ENCODE assay signal across 8 mouse cellular contexts in the genomic region with DNA sequence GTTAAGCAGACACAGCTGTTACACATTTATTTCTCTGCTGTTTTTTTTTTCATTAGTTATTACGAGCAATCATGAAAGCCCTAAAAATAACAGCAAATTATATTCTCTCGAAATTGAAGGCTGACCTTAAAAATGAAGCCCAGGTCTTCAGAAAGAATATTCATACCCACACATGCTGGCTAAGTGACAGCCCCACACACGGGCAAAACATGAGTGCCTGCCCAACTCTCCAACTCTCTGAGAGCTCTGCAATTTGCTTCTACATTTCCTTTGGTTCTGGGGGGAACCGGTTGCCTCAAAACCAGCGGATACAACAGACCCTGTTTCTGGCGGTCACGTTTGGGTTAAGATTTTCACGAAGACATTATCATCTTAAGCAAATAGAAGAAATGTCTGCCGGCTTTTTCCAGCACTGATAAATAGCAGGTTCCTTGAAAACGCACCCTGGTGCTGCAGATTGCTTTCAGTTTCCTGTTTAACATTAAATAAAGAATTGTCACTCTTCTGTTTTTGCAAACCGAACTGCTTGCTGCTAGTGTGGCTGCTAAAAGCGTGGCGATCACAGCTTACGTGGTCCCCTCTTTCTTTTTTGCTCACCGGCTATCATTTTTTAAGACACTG.
DNase-seq lines count a peak whose midpoint lies in the region; ATAC-seq and TF ChIP-seq lines count a peak whose summit lies in the region.

No protein-coding gene starts in this region.

- H3K4me1 ChIP-seq in embryonic facial prominence, embryonic 11.5 days (ENCODE audit: control insufficient read depth, insufficient read depth, low read length) = no peaks in the 10 kb centered on the region
- H3K4me1 ChIP-seq in embryonic facial prominence, embryonic 10.5 days = peaks cover 10% of the 10 kb centered on the region
- H3K4me1 ChIP-seq in spleen, adult 2 months (ENCODE audit: control insufficient read depth, insufficient read depth, insufficient read length) = peaks cover 5% of the 10 kb centered on the region; the same call in 1 of the 2 replicates
- peaks cover 16% of the 10 kb centered on the region; the same call in 1 of the 2 replicates for H3K4me1 ChIP-seq in limb, embryonic 15.5 days
- H3K4me1 ChIP-seq in midbrain, embryonic 10.5 days = peaks cover 10% of the 10 kb centered on the region; the same call in 1 of the 2 replicates

- H3K4me3 ChIP-seq in embryonic facial prominence, embryonic 11.5 days (ENCODE audit: low read depth, low read length) = no peak overlapping the region
- H3K4me3 ChIP-seq in embryonic facial prominence, embryonic 10.5 days = no peak overlapping the region
- H3K4me3 ChIP-seq in spleen, adult 2 months (ENCODE audit: extremely low read depth, insufficient read depth, insufficient read length) = peak overlapping the region; percentile 48
- H3K4me3 ChIP-seq in limb, embryonic 15.5 days = 0 out of 2 replicates have a peak overlapping the region, but pooled peaks have one; percentile 1
- no peak overlapping the region for H3K4me3 ChIP-seq in midbrain, embryonic 10.5 days

- TF ChIP-seq CTCF in spleen, adult 2 months (IDR thresholded peaks at IDR 0.05; ENCODE audit: extremely low read depth, insufficient read depth, insufficient read length, insufficient replicate concordance) = no peak

- no peaks in the 10 kb centered on the region for H3K9me3 ChIP-seq in embryonic facial prominence, embryonic 11.5 days (replicated peaks; ENCODE audit: control insufficient read depth, low read length)
- H3K9me3 ChIP-seq in embryonic facial prominence, embryonic 10.5 days = no peaks in the 10 kb centered on the region
- no peaks in the 10 kb centered on the region for H3K9me3 ChIP-seq in limb, embryonic 15.5 days
- no peaks in the 10 kb centered on the region for H3K9me3 ChIP-seq in midbrain, embryonic 10.5 days (replicated peaks)

- TF ChIP-seq POLR2A in spleen, adult 2 months (IDR thresholded peaks at IDR 0.05; ENCODE audit: low read depth, low read length) = no peak

- H3K9ac ChIP-seq in embryonic facial prominence, embryonic 11.5 days (replicated peaks; ENCODE audit: low read length) = no peak overlapping the region
- no peak overlapping the region for H3K9ac ChIP-seq in limb, embryonic 15.5 days

- no peaks in the 10 kb centered on the region for H3K36me3 ChIP-seq in embryonic facial prominence, embryonic 11.5 days (replicated peaks; ENCODE audit: control insufficient read depth, insufficient read depth, low read depth, low read length)
- peaks cover 7% of the 10 kb centered on the region for H3K36me3 ChIP-seq in embryonic facial prominence, embryonic 10.5 days (replicated peaks)
- no peaks in the 10 kb centered on the region for H3K36me3 ChIP-seq in spleen, adult 2 months (ENCODE audit: control insufficient read depth, insufficient read depth, low read length)
- no peaks in the 10 kb centered on the region for H3K36me3 ChIP-seq in limb, embryonic 15.5 days
- H3K36me3 ChIP-seq in midbrain, embryonic 10.5 days = peaks cover 5% of the 10 kb centered on the region; the same call in 1 of the 2 replicates

- DNase-seq in embryonic facial prominence, embryonic 11.5 days (ENCODE audit: low spot score) = peak; percentile 11
- no peak for DNase-seq in embryonic facial prominence, embryonic 10.5 days (ENCODE audit: low spot score)
- no peak for DNase-seq in spleen, adult 2 months (ENCODE audit: low read depth in 1 of 2, low spot score in 2 of 2)
- no peak for DNase-seq in spleen, adult 18-20 months
- DNase-seq in thymus, postnatal 4 days = peak; percentile 35
- DNase-seq in left cerebral cortex, postnatal 10 days (ENCODE audit: extremely low spot score in 1 of 2, low spot score in 2 of 2) = no peak
- DNase-seq in midbrain, embryonic 10.5 days (ENCODE audit: low spot score) = no peak

- ATAC-seq in embryonic facial prominence, embryonic 11.5 days (replicated peaks; ENCODE audit: insufficient number of reproducible peaks, low FRiP score, low TSS enrichment, low read depth) = no peak
- ATAC-seq in limb, embryonic 15.5 days (ENCODE audit: insufficient number of reproducible peaks, low FRiP score, low TSS enrichment, low read depth) = no peak

- intact Hi-C loops in left cerebral cortex, postnatal 10 days (cut with DNase I) = loop anchor here (5.0 kb wide), 1 partner anchor 155 kb away; a partner anchor contains a TSS

- H3K4me2 ChIP-seq in embryonic facial prominence, embryonic 11.5 days (ENCODE audit: low read depth, low read length) = no peak overlapping the region
- H3K4me2 ChIP-seq in limb, embryonic 15.5 days = peak overlapping the region; percentile 29

- WGBS in embryonic facial prominence, embryonic 11.5 days = 70% methylated on average over 15 of the region's 15 CpGs
- 79% methylated on average over 15 of the region's 15 CpGs for WGBS in embryonic facial prominence, embryonic 10.5 days
- WGBS in spleen, adult 2 months = 7% methylated on average over 15 of the region's 15 CpGs
- 50% methylated on average over 15 of the region's 15 CpGs for WGBS in limb, embryonic 15.5 days
- 89% methylated on average over 15 of the region's 15 CpGs for WGBS in midbrain, embryonic 10.5 days

- no peaks in the 10 kb centered on the region for H3K27me3 ChIP-seq in embryonic facial prominence, embryonic 11.5 days (ENCODE audit: control insufficient read depth, insufficient read depth, low read length)
- H3K27me3 ChIP-seq in embryonic facial prominence, embryonic 10.5 days (replicated peaks; ENCODE audit: low read depth, poor library complexity, severe bottlenecking) = no peaks in the 10 kb centered on the region
- no peaks in the 10 kb centered on the region for H3K27me3 ChIP-seq in spleen, adult 2 months (ENCODE audit: control insufficient read depth, insufficient read depth, low read length)
- no peaks in the 10 kb centered on the region for H3K27me3 ChIP-seq in limb, embryonic 15.5 days
- no peaks in the 10 kb centered on the region for H3K27me3 ChIP-seq in midbrain, embryonic 10.5 days (ENCODE audit: low read depth, poor library complexity, severe bottlenecking)

- H3K27ac ChIP-seq in embryonic facial prominence, embryonic 11.5 days (replicated peaks; ENCODE audit: low read depth, low read length) = no peak overlapping the region
- no peak overlapping the region for H3K27ac ChIP-seq in embryonic facial prominence, embryonic 10.5 days (replicated peaks)
- peak overlapping the region; percentile 66 for H3K27ac ChIP-seq in spleen, adult 2 months (ENCODE audit: insufficient read depth, low read length)
- peak overlapping the region; percentile 38; the same call in 1 of the 2 replicates for H3K27ac ChIP-seq in limb, embryonic 15.5 days
- H3K27ac ChIP-seq in midbrain, embryonic 10.5 days (replicated peaks) = no peak overlapping the region

Comparison
In these comparisons a context has a peak if more than half of its experiments do, and no peak if none do; other contexts are left out.
1. DNase-seq: peak in embryonic facial prominence, embryonic 11.5 days (single experiment) and thymus, postnatal 4 days (single experiment); none in embryonic facial prominence, embryonic 10.5 days (single experiment), spleen, adult 2 months (0 of 2), spleen, adult 18-20 months (0 of 2), left cerebral cortex, postnatal 10 days (0 of 2) and midbrain, embryonic 10.5 days (single experiment).
2. H3K27ac ChIP-seq: peak in spleen, adult 2 months (single experiment) and limb, embryonic 15.5 days (single experiment); none in embryonic facial prominence, embryonic 11.5 days (single experiment), embryonic facial prominence, embryonic 10.5 days (single experiment) and midbrain, embryonic 10.5 days (single experiment).
3. H3K4me3 ChIP-seq: peak in spleen, adult 2 months (single experiment) and limb, embryonic 15.5 days (single experiment); none in embryonic facial prominence, embryonic 11.5 days (single experiment), embryonic facial prominence, embryonic 10.5 days (single experiment) and midbrain, embryonic 10.5 days (single experiment).